Mouse (Mus musculus): Measurements from ENCODE around the gene Olfr829. TPM values are rescaled to one million over a fixed set of nuclear protein-coding genes. Genes with fewer than 3 reads are reported as not detected.
"Not testable (repeated sequence)": the region's sequence is repeated elsewhere in the genome, so short reads cannot be mapped to it uniquely, and the experiment has no call there.

The Olfr829 gene
- not detected for total RNA-seq (2021)

GRCm38 (mm10) chr9:18854633-18855032, at the start of gene Olfr829:
TSS of gene Olfr829 (plus strand) at chr9:18854933.
- intact Hi-C loops (cut with DNase I) = no loop called here
- DNase-seq = no peak

GRCm38 (mm10) chr9:18819426-18819825, 35.3 kb upstream of the Olfr829 start, which contains the start of gene Olfr828:
TSS of gene Olfr828 (minus strand) at chr9:18819526.
- DNase-seq = no peak
- intact Hi-C loops (cut with DNase I) = no loop called here

- intact Hi-C loops (cut with DNase I) = no loop called here
- DNase-seq = no peak
Observed at GRCm38 (mm10) chr9:18874393-18874792, 19.7 kb downstream of the Olfr829 start, which contains the start of gene Olfr830. TSS of gene Olfr830 (plus strand) at chr9:18874693.

GRCm38 (mm10) chr9:18907699-18908098, 53.0 kb downstream of the Olfr829 start:
- intact Hi-C loops (cut with DNase I); DNase-seq: not testable (repeated sequence)

Other genes with a start within 250 kb of the Olfr829 start
- gene Muc16, start 180.4 kb upstream of the Olfr829 start, total RNA-seq (2021) = not detected
- gene Olfr24, start 90.9 kb upstream of the Olfr829 start, total RNA-seq (2021) = not detected
- gene Olfr828, start 35.4 kb upstream of the Olfr829 start, total RNA-seq (2021) = not detected
- gene Olfr830, start 19.8 kb downstream of the Olfr829 start, total RNA-seq (2021) = not detected
- not detected for gene Olfr832, start 82.2 kb downstream of the Olfr829 start, total RNA-seq (2021)
- not detected for gene Olfr834, start 133.1 kb downstream of the Olfr829 start, total RNA-seq (2021)
- not detected for gene Olfr835, start 177.8 kb downstream of the Olfr829 start, total RNA-seq (2021)